Mouse (Mus musculus) limb, embryonic 11.5 days (tissue): Measurements from ENCODE around the gene Hs6st1. TPM values are rescaled to one million over a fixed set of nuclear protein-coding genes. Genes with fewer than 3 reads are reported as not detected.

ENCODE experiments used
- ATAC-seq: fragments of 200-750 bp; cut with Nextera tagmentation; 2 replicates; pipeline ENCODE4 v1.8.0; 2017; ENCODE audit warnings: low read depth; ENCODE audit not compliant: insufficient number of reproducible peaks, low FRiP score, low TSS enrichment
- DNase-seq: peaks from one replicate; pipeline ENCODE4 v3.0.0-alpha.2; 2015; ENCODE audit warnings: low spot score
- H3K27ac ChIP-seq: fragments of 300-500 bp; sonication (generic); replicated peaks from 2 replicates; pipeline ENCODE4 v1.5.1; 2014; ENCODE audit warnings: low read depth, mild to moderate bottlenecking, low read length
- H3K27me3 ChIP-seq: fragments of 300-500 bp; sonication (generic); 2 replicates; pipeline ENCODE4 v1.6.1; 2014; ENCODE audit warnings: mild to moderate bottlenecking, low read length, mixed read lengths; ENCODE audit not compliant: control insufficient read depth, insufficient read depth
- H3K36me3 ChIP-seq: fragments of 300-500 bp; sonication (generic); 2 replicates; pipeline ENCODE4 v1.6.1; 2014; ENCODE audit warnings: mild to moderate bottlenecking, low read length, moderate library complexity, mixed read lengths; ENCODE audit not compliant: control insufficient read depth, insufficient read depth
- H3K4me1 ChIP-seq: fragments of 300-500 bp; sonication (generic); 2 replicates; pipeline ENCODE4 v1.6.1; 2014; ENCODE audit warnings: low read length, mixed read lengths; ENCODE audit not compliant: control insufficient read depth, insufficient read depth
- H3K4me2 ChIP-seq: fragments of 300-500 bp; sonication (generic); 2 replicates; pipeline ENCODE4 v1.6.1; 2014; ENCODE audit warnings: low read depth, mild to moderate bottlenecking, moderate library complexity; ENCODE audit not compliant: severe bottlenecking
- H3K4me3 ChIP-seq: fragments of 300-500 bp; sonication (generic); 2 replicates; pipeline ENCODE4 v1.5.1; 2014; ENCODE audit warnings: low read depth, low read length
- H3K9ac ChIP-seq: fragments of 300-500 bp; sonication (generic); 2 replicates; pipeline ENCODE4 v1.6.1; 2014; ENCODE audit warnings: mild to moderate bottlenecking, low read length
- H3K9me3 ChIP-seq: fragments of 300-500 bp; sonication (generic); 2 replicates; pipeline ENCODE4 v1.6.1; 2016; ENCODE audit warnings: low read length; ENCODE audit not compliant: control insufficient read depth
- WGBS: fragments of 180-500 bp; shearing (Covaris S2); extraction: QIAGEN DNeasy Blood & Tissue Kit; methylation state at CpG from one replicate; pipeline ENCODE4 v1.1.7; 2014; 5-methylcytosine and 5-hydroxymethylcytosine counted together
- polyA plus RNA-seq: library from polyadenylated mRNA; unstranded; fragments of >200 nt; fragmentation: Nextera tagmentation; extraction: Ambion mirVana; gene quantifications from 2 replicates; pipeline ENCODE4 v1.2.1, GENCODE M21; 2014

Gene Hs6st1
- polyA plus RNA-seq, 1 experiment from 2014 or later: 8.4 TPM

- Histone ChIP-seq H3K4me1 (0 out of 2 replicates have a peak, but pooled peaks cover 4% of the 10 kb centered on the region), H3K27me3 (no peaks in the 10 kb centered on the region), H3K9me3 (no peaks in the 10 kb centered on the region), H3K36me3 (no peaks in the 10 kb centered on the region), H3K4me3 (no peak overlapping the region), H3K4me2 (no peak overlapping the region), H3K9ac (no peak overlapping the region), H3K27ac (no peak overlapping the region)
- ATAC-seq (no peak), DNase-seq (no peak)
- 84% methylated on average over 11 of the region's 11 CpGs for WGBS
Measured at GRCm38 (mm10) chr1:36062088-36062805, 6.0 kb upstream of the Hs6st1 start.

- H3K9me3 ChIP-seq: no peaks in the 10 kb centered on the region
- H3K4me3 ChIP-seq: no peak overlapping the region
- no peak overlapping the region for H3K9ac ChIP-seq
- H3K27me3 ChIP-seq: no peaks in the 10 kb centered on the region
- DNase-seq (no peak), ATAC-seq (no peak)
- 0 out of 2 replicates have a peak, but pooled peaks cover 6% of the 10 kb centered on the region for H3K4me1 ChIP-seq
- H3K4me2 ChIP-seq: no peak overlapping the region
- 85% methylated on average over 9 of the region's 9 CpGs for WGBS
- H3K36me3 ChIP-seq: no peaks in the 10 kb centered on the region
- H3K27ac ChIP-seq: no peak overlapping the region
Measured at GRCm38 (mm10) chr1:36062826-36063640, 5.2 kb upstream of the Hs6st1 start.

- 0 out of 2 replicates have a peak, but pooled peaks cover 6% of the 10 kb centered on the region for H3K4me1 ChIP-seq
- H3K27me3 ChIP-seq: no peaks in the 10 kb centered on the region
- no peak overlapping the region for H3K9ac ChIP-seq
- H3K4me2 ChIP-seq: no peak overlapping the region
- DNase-seq: no peak
- no peaks in the 10 kb centered on the region for H3K9me3 ChIP-seq
- H3K4me3 ChIP-seq: no peak overlapping the region
- no peak overlapping the region for H3K27ac ChIP-seq
- WGBS: 82% methylated on average over 2 of the region's 2 CpGs
- no peak for ATAC-seq
- no peaks in the 10 kb centered on the region for H3K36me3 ChIP-seq
Measured at GRCm38 (mm10) chr1:36063641-36063955, 4.6 kb upstream of the Hs6st1 start.

GRCm38 (mm10) chr1:36064223-36064622, 4.0 kb upstream of the Hs6st1 start:
- Histone ChIP-seq H3K36me3 (no peaks in the 10 kb centered on the region), H3K4me2 (peak overlapping the region; percentile 40; the same call in 1 of the 2 replicates), H3K27me3 (0 out of 2 replicates have a peak, but pooled peaks cover 1% of the 10 kb centered on the region), H3K4me1 (peaks cover 11% of the 10 kb centered on the region), H3K27ac (no peak overlapping the region), H3K4me3 (no peak overlapping the region), H3K9ac (no peak overlapping the region), H3K9me3 (no peaks in the 10 kb centered on the region)
- ATAC-seq (no peak), DNase-seq (no peak)
- 50% methylated on average over 4 of the region's 4 CpGs for WGBS

GRCm38 (mm10) chr1:36064861-36065760, 3.1 kb upstream of the Hs6st1 start:
- Histone ChIP-seq H3K36me3 (no peaks in the 10 kb centered on the region), H3K9me3 (no peaks in the 10 kb centered on the region), H3K4me3 (peak overlapping the region; percentile 25), H3K9ac (peak overlapping the region; percentile 34; the same call in 1 of the 2 replicates), H3K27me3 (0 out of 2 replicates have a peak, but pooled peaks cover 3% of the 10 kb centered on the region), H3K4me2 (peak overlapping the region; percentile 54), H3K4me1 (peaks cover 19% of the 10 kb centered on the region), H3K27ac (no peak overlapping the region; the same call in 1 of the 2 replicates)
- DNase-seq (peak; percentile 94), ATAC-seq (0 out of 2 replicates have a peak, but pooled peaks have one; percentile 48)
- under 1% methylated on average over 24 of the region's 24 CpGs for WGBS

- Histone ChIP-seq H3K4me2 (peak overlapping the region; percentile 54), H3K9ac (no peak overlapping the region), H3K27ac (no peak overlapping the region), H3K4me1 (peaks cover 25% of the 10 kb centered on the region), H3K4me3 (peak overlapping the region; percentile 25), H3K27me3 (0 out of 2 replicates have a peak, but pooled peaks cover 3% of the 10 kb centered on the region), H3K36me3 (no peaks in the 10 kb centered on the region), H3K9me3 (no peaks in the 10 kb centered on the region)
- ATAC-seq (no peak), DNase-seq (no peak)
- 56% methylated on average over 9 of the region's 9 CpGs for WGBS
Measured at GRCm38 (mm10) chr1:36065761-36066150, 2.4 kb upstream of the Hs6st1 start.

- H3K27me3 ChIP-seq: 0 out of 2 replicates have a peak, but pooled peaks cover 3% of the 10 kb centered on the region
- peaks cover 27% of the 10 kb centered on the region for H3K4me1 ChIP-seq
- H3K9ac ChIP-seq: no peak overlapping the region
- 80% methylated on average over 6 of the region's 6 CpGs for WGBS
- H3K4me3 ChIP-seq: no peak overlapping the region
- DNase-seq: no peak
- no peak for ATAC-seq
- no peak overlapping the region for H3K27ac ChIP-seq
- no peaks in the 10 kb centered on the region for H3K36me3 ChIP-seq
- H3K4me2 ChIP-seq: no peak overlapping the region
- no peaks in the 10 kb centered on the region for H3K9me3 ChIP-seq
Measured at GRCm38 (mm10) chr1:36066216-36066980, 1.8 kb upstream of the Hs6st1 start.
